Mouse (Mus musculus) stomach, embryonic 16.5 days (tissue): ENCODE measurements at regions not wholly inside any gene's neighbourhood (a gene's known extent, or its start where the extent isn't known, plus 50 kb on each side); places are given as distances from the start of the nearest gene placed in this dataset.
A peak's percentile ranks its signal among the peaks of the same experiment; 100 is the strongest.

Experiments
- ATAC-seq: fragments of 200-750 bp; cut with Nextera tagmentation; 2 replicates; pipeline ENCODE4 v1.8.0; 2017; ENCODE audit warnings: moderate number of reproducible peaks, moderate TSS enrichment; ENCODE audit not compliant: insufficient read depth, low FRiP score
- H3K27ac ChIP-seq: fragments of 300-500 bp; sonication (generic); 2 replicates; pipeline ENCODE4 v1.5.1; 2014; ENCODE audit warnings: low read length
- H3K27me3 ChIP-seq: fragments of 300-500 bp; sonication (generic); 2 replicates; pipeline ENCODE4 v1.6.1; 2014; ENCODE audit warnings: low read length, control low read depth, mixed read lengths; ENCODE audit not compliant: control insufficient read depth, insufficient read depth
- H3K36me3 ChIP-seq: fragments of 300-500 bp; sonication (generic); 2 replicates; pipeline ENCODE4 v1.6.1; 2014; ENCODE audit warnings: low read length; ENCODE audit not compliant: control insufficient read depth, insufficient read depth
- H3K4me1 ChIP-seq: fragments of 300-500 bp; sonication (generic); 2 replicates; pipeline ENCODE4 v1.6.1; 2014; ENCODE audit warnings: low read length, control low read depth, mixed read lengths; ENCODE audit not compliant: control insufficient read depth, insufficient read depth
- H3K4me2 ChIP-seq: fragments of 300-500 bp; sonication (generic); 2 replicates; pipeline ENCODE4 v1.6.1; 2014; ENCODE audit warnings: low read depth, low read length, mixed read lengths
- H3K4me3 ChIP-seq: fragments of 300-500 bp; sonication (generic); replicated peaks from 2 replicates; pipeline ENCODE4 v1.5.1; 2014; ENCODE audit warnings: mild to moderate bottlenecking, low read length
- H3K9ac ChIP-seq: fragments of 300-500 bp; sonication (generic); 2 replicates; pipeline ENCODE4 v1.6.1; 2014; ENCODE audit warnings: low read length
- H3K9me3 ChIP-seq: fragments of 300-500 bp; sonication (generic); replicated peaks from 2 replicates; pipeline ENCODE4 v1.6.1; 2016; ENCODE audit warnings: low read length, control low read depth; ENCODE audit not compliant: control insufficient read depth
- WGBS: fragments of 180-500 bp; shearing (Covaris S2); extraction: QIAGEN DNeasy Blood & Tissue Kit; methylation state at CpG from one replicate; pipeline ENCODE4 v1.1.7; 2014; 5-methylcytosine and 5-hydroxymethylcytosine counted together

DNA sequence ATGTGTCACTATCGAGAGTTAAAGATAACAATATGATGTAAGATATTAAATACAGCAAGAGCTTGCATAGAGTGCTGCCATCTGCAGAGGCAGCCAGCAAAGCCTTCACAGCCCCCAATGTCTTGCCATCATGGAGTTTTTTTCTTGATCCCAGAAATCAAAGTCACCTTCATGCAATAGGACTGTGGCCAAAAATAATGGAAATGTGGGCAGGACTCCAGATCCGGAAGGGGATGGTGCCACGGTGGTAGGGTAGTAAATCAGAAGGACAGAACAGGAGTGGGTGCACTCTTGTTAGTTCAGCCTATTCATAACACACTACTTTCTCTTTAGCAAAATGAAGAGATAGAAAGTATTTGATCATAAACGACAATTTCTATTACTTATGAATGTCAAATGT is 145.3 kb downstream of the Cavin4 start:
- no peak for ATAC-seq
- no peaks in the 10 kb centered on the region for H3K9me3 ChIP-seq
- H3K36me3 ChIP-seq = no peaks in the 10 kb centered on the region
- H3K4me2 ChIP-seq = no peak overlapping the region
- no peak overlapping the region for H3K9ac ChIP-seq
- 82% methylated on average over 4 of the region's 4 CpGs for WGBS
- no peak overlapping the region for H3K4me3 ChIP-seq
- no peaks in the 10 kb centered on the region for H3K27me3 ChIP-seq
- H3K4me1 ChIP-seq = no peaks in the 10 kb centered on the region
- no peak overlapping the region for H3K27ac ChIP-seq

DNA sequence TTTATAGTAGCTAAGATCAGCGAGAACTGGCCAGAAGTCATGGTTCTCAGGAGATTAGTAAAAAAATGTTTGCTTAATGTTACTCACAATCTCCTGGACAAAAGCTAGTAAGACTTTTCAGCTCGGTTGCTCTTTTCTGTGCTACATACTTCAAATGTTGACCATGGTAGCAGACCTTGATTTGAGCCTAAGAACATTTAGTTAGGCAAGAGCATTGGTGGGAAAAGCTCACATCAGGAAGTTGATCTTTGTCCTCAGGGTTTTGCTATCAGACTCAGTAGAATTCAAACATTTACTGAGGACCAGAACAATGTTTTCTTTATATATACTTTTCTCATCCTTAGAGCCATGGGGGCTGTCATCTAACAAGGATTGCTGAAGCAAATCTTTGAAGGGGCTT is 170.4 kb downstream of the Cavin4 start:
- WGBS = 47% methylated on average over 2 of the region's 2 CpGs
- Histone ChIP-seq H3K4me3 (no peak overlapping the region), H3K27ac (no peak overlapping the region), H3K4me2 (no peak overlapping the region), H3K36me3 (no peaks in the 10 kb centered on the region), H3K9ac (no peak overlapping the region), H3K27me3 (no peaks in the 10 kb centered on the region), H3K9me3 (0 out of 2 replicates have a peak, but pooled peaks cover 3% of the 10 kb centered on the region), H3K4me1 (no peaks in the 10 kb centered on the region)
- peak; percentile 78 for ATAC-seq

DNA sequence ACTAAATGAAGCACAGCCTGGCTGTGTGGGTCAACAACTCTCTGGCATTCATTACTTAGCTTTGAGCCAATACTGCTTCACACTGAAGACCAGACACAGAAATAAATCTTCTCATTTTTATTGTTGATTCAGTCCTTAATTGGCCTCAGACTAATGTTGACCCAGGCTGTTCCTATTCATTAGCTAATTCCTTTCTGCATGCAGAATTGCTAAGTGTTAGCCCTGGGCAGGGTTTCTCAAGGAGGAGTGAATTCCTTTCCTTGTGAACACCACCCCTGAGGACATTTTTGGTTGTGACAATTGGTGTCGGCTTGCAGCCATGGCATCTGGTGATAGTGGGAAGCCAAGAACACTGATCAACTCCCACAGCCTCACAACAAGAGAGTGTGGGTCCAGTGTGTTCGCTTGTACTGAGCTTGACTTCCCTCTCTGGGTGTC is 179.5 kb downstream of the Cavin4 start:
- H3K4me1 ChIP-seq = no peaks in the 10 kb centered on the region
- H3K9me3 ChIP-seq = no peaks in the 10 kb centered on the region
- no peak for ATAC-seq
- WGBS = 59% methylated on average over 2 of the region's 2 CpGs
- H3K36me3 ChIP-seq = no peaks in the 10 kb centered on the region
- H3K9ac ChIP-seq = no peak overlapping the region
- no peak overlapping the region for H3K27ac ChIP-seq
- no peak overlapping the region for H3K4me3 ChIP-seq
- H3K4me2 ChIP-seq = no peak overlapping the region
- H3K27me3 ChIP-seq = no peaks in the 10 kb centered on the region

DNA sequence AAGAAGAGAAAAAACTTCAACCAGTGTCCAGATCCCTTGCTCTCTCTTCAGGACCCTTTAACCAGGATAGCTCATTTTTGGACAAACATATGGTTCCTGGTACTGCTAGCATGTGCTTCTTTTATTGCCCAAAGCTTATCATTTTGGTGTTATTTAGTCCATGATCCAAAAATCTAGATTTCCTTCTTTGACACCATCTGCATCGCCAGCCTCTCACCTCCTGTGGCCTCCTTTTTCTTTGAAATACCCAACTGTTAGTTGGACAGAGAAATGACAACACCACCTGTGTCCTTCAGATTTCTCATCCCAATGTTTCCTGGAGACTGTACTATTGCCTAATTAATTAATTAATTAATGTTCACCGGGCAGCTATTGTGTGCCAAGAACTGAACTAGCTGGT is 188.0 kb upstream of the Plppr1 start:
- no peaks in the 10 kb centered on the region for H3K4me1 ChIP-seq
- no peak overlapping the region for H3K9ac ChIP-seq
- 83% methylated on average over 2 of the region's 2 CpGs for WGBS
- no peak overlapping the region for H3K27ac ChIP-seq
- ATAC-seq = no peak
- H3K27me3 ChIP-seq = no peaks in the 10 kb centered on the region
- H3K4me3 ChIP-seq = no peak overlapping the region
- H3K9me3 ChIP-seq = no peaks in the 10 kb centered on the region
- no peak overlapping the region for H3K4me2 ChIP-seq
- H3K36me3 ChIP-seq = no peaks in the 10 kb centered on the region

DNA sequence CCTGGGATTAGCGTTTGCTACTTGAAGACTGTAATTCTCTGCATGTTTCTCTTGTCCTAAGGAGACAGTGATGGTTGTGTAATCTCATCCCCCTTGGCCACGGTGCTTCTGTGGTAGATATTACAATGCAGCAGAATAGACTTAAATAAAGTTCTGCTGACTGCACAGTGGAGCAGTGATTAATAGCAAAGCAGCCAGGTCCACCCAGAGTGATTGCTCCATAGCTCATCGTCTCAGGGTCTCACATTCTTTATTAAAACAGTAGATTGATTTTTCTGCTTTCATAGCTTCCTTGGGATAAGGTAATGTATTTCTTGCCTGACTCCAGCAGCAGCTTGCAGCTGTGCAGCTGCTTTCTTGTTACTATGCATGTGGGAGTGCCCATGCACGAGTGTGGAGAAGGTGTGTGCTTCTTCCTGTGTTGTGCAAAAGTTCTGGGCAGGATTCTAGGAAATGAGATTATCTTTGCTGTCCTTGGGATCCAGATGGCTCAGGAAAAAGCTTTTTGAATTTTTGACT is 169.9 kb upstream of the Plppr1 start:
- no peaks in the 10 kb centered on the region for H3K36me3 ChIP-seq
- H3K4me2 ChIP-seq = no peak overlapping the region
- no peaks in the 10 kb centered on the region for H3K4me1 ChIP-seq
- H3K9ac ChIP-seq = no peak overlapping the region
- ATAC-seq = no peak
- WGBS = 51% methylated on average over 4 of the region's 4 CpGs
- no peaks in the 10 kb centered on the region for H3K9me3 ChIP-seq
- H3K27me3 ChIP-seq = no peaks in the 10 kb centered on the region
- no peak overlapping the region for H3K4me3 ChIP-seq
- H3K27ac ChIP-seq = no peak overlapping the region

DNA sequence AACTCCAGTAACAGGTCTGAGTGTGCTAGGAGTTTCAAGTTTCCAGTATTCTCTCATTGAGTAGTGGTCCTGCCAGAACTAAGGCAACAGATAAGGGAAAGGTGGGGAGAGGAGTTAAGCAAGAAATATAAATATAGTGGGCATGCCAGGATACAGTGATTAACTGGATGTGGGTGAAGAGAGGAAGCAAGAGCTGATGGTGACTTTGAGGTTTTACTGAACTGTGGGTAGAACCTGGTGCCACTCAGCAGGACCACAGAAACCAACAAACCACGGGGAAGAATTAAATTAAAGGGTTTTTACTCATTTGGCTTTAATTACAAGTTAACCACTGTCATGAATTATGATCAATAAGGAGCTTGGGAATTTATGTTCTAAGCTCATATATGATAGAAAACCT is 154.5 kb upstream of the Plppr1 start:
- H3K27me3 ChIP-seq = no peaks in the 10 kb centered on the region
- no peak overlapping the region for H3K4me2 ChIP-seq
- no peak overlapping the region for H3K9ac ChIP-seq
- WGBS = 72% methylated on average over 1 of the region's 1 CpGs
- no peaks in the 10 kb centered on the region for H3K9me3 ChIP-seq
- no peak for ATAC-seq
- H3K36me3 ChIP-seq = no peaks in the 10 kb centered on the region
- no peak overlapping the region for H3K27ac ChIP-seq
- no peak overlapping the region for H3K4me3 ChIP-seq
- no peaks in the 10 kb centered on the region for H3K4me1 ChIP-seq

DNA sequence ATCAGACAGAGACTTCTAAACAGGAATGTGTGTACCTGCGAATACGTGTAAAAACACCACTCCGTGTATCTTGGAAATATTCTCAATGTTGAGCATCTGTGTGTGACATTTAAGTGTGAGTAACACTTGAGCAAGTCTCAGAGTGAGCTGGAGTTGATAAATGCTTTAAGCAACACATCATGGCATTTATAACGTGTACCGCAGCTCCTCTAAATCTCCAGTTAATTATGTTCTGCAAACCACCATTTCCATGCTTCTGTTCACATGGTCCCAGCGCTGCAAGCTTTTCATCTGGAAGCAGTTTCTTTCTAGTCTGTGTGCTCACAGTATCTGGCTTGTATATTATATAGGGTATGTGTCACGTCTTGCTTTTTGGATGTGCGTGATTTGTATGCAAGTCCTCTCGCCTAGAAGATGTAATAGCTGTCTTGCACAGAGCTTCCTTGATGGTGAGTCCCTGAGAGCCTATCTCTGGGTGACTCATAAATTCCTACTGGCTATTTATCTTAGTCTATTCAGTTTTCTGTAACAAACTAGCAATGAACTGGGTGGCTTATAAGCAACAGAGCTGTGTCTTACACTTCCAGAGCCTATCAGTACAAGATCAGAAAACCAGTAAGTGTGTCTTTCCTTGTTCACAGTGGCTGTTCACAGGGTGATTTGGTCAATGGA is 153.7 kb upstream of the Plppr1 start:
- H3K9me3 ChIP-seq = no peaks in the 10 kb centered on the region
- no peak overlapping the region for H3K27ac ChIP-seq
- no peaks in the 10 kb centered on the region for H3K27me3 ChIP-seq
- no peak overlapping the region for H3K9ac ChIP-seq
- WGBS = 71% methylated on average over 9 of the region's 9 CpGs
- H3K4me3 ChIP-seq = no peak overlapping the region
- no peaks in the 10 kb centered on the region for H3K4me1 ChIP-seq
- H3K36me3 ChIP-seq = no peaks in the 10 kb centered on the region
- ATAC-seq = no peak
- no peak overlapping the region for H3K4me2 ChIP-seq

DNA sequence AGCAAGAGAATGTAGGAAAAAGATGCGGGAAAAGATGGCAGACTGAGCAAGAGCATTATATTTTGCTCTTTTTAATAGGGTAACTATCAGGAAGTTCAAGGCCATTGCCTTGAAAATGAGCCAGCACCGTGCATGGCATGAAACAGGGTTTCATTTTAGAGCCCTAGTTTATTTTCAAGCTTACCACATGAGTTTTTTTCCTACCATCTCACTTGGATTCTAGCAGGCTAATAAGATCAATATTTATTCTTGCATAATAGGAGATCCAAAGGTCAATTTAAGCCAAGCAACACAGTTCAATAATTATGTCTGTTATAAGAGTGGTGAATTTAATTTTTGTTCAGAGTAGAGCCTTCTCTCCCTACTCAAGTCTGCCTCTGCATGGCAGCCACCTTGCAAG is 149.9 kb upstream of the Plppr1 start:
- Histone ChIP-seq H3K4me2 (no peak overlapping the region), H3K27me3 (no peaks in the 10 kb centered on the region), H3K9me3 (no peaks in the 10 kb centered on the region), H3K36me3 (no peaks in the 10 kb centered on the region), H3K27ac (no peak overlapping the region), H3K4me1 (no peaks in the 10 kb centered on the region), H3K4me3 (no peak overlapping the region), H3K9ac (no peak overlapping the region)
- 69% methylated on average over 2 of the region's 2 CpGs for WGBS
- ATAC-seq = no peak

DNA sequence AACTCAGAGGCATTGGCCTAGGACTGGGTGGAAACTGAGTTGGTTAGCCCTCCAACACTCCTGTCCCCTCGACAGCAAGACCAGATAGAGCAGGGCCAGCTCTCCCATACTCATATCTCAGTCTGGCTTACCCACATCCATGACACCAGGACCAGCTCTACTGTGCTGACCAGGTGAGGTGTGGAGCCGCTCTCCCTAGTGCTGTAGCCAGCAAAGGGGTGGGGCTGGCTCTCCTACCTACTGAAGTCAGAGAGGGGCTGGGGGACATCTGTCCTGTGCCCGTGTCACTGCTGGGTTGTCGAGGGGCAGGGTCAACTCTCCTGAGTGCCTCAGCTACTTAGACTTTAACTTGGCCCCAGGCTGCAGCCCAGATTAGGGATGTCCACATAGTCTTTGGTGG is 145.8 kb upstream of the Plppr1 start:
- H3K4me3 ChIP-seq = no peak overlapping the region
- no peak overlapping the region for H3K9ac ChIP-seq
- no peaks in the 10 kb centered on the region for H3K9me3 ChIP-seq
- no peaks in the 10 kb centered on the region for H3K36me3 ChIP-seq
- H3K27me3 ChIP-seq = no peaks in the 10 kb centered on the region
- no peak overlapping the region for H3K4me2 ChIP-seq
- 77% methylated on average over 4 of the region's 4 CpGs for WGBS
- ATAC-seq = no peak
- no peaks in the 10 kb centered on the region for H3K4me1 ChIP-seq
- no peak overlapping the region for H3K27ac ChIP-seq
